Mouse (Mus musculus): ENCODE data around the gene Syce2.

GRCm38 (mm10) chr8:84908421-84909161 is 36.7 kb downstream of the Syce2 start, which contains the start of gene Dnase2a:
- no peak for TF ChIP-seq GATA1 (IDR thresholded peaks at IDR 0.05; ENCODE audit: borderline replicate concordance, low read length)
- TF ChIP-seq FLI1 (IDR thresholded peaks at IDR 0.05; ENCODE audit: low read length): no peak
